Mouse (Mus musculus): Measurements from ENCODE around the gene Hibadh.

DNA sequence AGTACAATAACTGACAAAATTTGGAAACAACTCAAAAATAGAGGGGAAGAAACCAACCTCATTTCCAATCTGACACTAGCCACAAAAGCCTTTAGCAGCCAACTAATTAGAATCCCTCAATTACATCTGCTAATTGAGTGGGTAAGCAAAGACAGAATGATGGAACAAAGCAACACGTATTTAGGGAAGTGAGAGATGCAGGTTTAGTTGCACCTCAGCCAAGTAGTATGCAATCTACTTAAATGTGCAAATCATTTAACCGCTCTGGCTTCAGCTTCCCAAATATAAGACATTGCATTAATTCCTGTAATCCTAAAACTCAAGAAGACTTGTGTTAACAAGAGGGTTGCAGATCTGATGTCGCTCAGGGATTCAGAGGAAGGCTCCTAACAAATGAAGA lies 16.4 kb downstream of the Hibadh start:
- TF ChIP-seq CTCF (IDR thresholded peaks at IDR 0.05; ENCODE audit: low read depth): no peak
- no peak for TF ChIP-seq EP300 (optimal IDR thresholded peaks at IDR 0.05)

All from stomach, postnatal 0 days (tissue).